Mouse (Mus musculus) heart, postnatal 25 days (tissue): ENCODE measurements around the gene 4932415D10Rik. TPM values are rescaled to one million over a fixed set of nuclear protein-coding genes. Genes with fewer than 3 reads are reported as not detected.
A peak's percentile ranks its signal among the peaks of the same experiment; 100 is the strongest.

Experiments used
- DNase-seq: peaks from one replicate; pipeline ENCODE4 v3.0.0; 2022; ENCODE audit warnings: low spot score
- intact Hi-C: fragments of 180-260 bp; cut with DNase I; formaldehyde crosslinking; loops from one replicate; pipeline ENCODE4 v1.15.1; 2025
- total RNA-seq, 2 experiments: library from RNA; stranded (reverse); gene quantifications; 2 replicates each; pipeline ENCODE4 v1.2.3; 2021

4932415D10Rik gene
- not detected for total RNA-seq

GRCm38 (mm10) chr10:82316482-82316881, at the start of gene 4932415D10Rik:
Gene 4932415D10Rik (minus strand): TSS chr10:82316582.
- no peak for DNase-seq
- intact Hi-C loops, result no loop called here

DNA sequence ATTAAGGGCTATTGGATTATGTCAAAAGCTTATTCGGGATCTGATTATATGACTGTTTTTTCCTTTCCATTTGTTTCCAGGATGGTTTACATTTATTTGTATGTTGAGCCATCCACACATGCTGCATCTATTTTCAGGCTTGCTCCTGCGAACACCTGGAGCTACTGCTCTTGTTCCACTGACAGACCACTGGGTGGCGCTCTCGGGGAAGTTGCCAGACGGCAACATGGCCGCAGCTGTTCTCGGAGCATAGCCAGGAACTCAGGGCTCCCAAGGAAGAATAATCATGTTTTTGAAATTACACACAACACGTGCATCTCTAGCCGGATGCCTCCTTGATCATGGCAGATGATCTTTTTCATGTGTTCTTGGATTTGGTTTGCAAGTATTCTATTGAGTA, 45.5 kb upstream of the 4932415D10Rik start:
- no peak for DNase-seq
- intact Hi-C loops, result no loop called here

DNA sequence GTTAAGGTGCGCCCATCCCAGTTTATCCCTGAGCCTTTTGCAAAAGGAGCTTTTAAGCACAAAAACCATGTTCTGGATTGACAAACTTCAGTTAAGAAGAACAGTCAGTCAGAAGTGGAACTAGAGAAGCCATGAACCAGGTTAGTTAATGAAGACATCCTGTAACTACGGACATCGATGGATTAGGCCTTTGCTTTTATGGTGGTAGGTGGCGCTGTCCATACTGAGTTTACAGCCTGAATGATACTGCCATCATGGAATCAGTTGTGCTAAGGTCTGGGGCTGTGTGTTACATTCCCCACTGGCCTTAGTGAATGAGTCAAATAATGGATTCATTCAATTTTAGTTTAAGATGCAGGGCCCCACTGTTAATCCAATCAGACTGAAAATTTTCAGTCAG, 39.0 kb upstream of the 4932415D10Rik start:
- no peak for DNase-seq
- intact Hi-C loops, result loop anchor here (10.0 kb wide), 1 partner anchor 711 kb away; the partner anchor contains the start of gene Gm10778

DNA sequence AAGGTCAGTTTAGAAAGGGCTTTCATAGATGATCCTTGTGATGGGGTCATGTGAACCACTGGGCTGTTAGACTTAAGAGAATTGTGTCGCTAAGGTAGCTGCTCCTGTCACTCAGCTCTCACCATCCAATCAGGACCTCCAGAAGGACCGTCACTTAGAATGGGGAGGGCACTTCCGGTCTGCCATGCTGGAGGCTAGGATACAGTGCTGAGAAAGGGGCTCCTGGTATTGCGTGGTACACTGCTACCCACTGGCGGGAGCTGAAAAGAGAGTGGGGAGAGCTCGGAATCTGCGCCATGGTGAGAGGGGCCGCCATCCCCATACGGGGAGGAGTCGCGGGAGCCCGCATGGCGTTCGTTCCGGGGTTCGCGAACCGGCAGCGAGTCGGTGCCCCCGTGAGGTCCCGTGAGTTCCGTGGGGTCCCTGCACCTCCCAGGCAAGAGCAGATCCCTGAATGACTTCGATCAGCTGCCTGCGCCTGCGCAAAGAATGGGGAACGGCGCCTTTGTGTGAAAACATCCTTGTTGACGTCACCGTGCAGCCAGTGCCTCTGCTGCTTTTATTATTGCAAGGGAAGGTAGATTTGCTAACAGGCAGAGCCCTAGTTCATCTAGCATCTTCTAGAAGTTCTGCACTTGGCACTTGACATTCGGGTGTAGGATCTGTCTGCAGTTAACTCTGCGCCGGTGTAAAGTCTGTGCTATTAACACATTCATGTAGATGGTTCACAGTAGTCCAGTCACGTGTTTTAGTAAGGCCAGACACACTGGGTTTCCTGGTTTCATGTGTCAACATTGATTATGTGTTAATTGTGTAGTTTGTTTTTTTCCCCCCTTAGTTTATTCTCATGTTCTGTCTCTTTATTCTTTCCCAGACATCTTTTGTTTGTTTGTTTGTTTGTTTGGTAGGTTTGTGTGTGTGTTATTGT, 38.0 kb upstream of the 4932415D10Rik start, which contains the start of gene Gm4924:
Gene Gm4924 (plus strand): TSS at position 173 of the 928 bp plus-strand sequence.
- peak; percentile 68 for DNase-seq
- intact Hi-C loops, result loop anchor here (10.0 kb wide), 1 partner anchor 710 kb away; the partner anchor contains the start of gene Gm10778

DNA sequence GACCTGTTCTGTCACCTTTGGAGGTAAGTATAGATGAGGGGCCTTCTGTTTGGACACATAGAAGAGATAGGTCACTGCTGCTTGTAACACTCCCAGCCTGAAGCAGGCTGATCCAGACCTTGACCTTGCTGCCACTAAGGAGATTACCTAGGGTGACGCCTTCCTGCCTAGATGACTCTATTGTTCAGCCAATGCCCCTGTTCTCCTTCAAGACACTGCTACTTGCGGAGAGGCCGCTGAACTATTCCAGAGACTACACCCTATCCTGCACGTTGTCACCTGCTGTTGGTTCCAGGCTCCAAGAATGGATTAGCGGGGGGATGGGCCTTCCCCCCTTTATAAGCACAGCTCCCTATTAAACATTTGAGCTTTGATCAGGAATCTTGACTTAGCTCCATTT, 13.4 kb upstream of the 4932415D10Rik start:
- DNase-seq, result no peak
- intact Hi-C loops, result no loop called here

DNA sequence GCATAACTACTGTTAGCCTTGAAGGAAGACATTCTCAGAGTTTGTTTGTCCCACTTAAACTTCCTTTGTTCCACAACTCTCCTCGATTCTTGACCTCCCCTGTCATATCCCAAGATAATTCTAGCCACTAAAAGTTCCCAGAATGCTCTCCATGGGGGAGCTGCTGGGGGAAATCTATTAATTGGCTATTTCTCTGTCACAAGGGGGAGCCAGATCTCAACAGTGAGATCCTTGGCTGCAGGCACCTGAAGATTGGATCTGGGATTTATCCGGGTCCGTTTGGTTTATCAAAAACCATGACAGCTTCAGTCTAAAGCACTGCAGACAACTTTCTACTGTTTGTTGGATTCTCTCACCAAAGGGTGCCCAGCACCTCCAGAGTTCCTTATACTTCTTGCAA, 3.8 kb upstream of the 4932415D10Rik start:
- no peak for DNase-seq
- intact Hi-C loops, result no loop called here

DNA sequence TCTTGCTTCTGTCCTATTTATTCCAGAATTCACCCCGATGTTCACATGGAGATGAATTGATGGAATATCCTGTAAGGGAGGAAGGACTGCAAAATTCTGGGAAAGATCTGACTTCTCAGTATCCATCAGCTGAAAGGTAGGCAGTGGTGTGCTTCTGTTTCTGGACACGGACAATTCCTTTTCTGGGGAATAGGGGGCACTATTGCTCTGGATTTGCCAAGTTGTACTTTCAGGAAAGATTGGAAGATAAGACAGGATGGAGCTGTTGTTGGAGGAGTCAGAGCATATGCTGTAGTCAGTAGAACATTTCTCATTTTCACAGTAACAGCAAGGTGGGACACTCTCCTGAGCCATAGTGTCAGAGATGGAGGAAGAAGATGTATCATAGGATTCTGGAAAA, 19.9 kb downstream of the 4932415D10Rik start:
- intact Hi-C loops, result no loop called here

GRCm38 (mm10) chr10:82257331-82257730, 59.1 kb downstream of the 4932415D10Rik start:
- DNase-seq, result no peak
- intact Hi-C loops, result no loop called here

More for the DNA sequence above, 19.9 kb downstream of the 4932415D10Rik start:
- no peak for DNase-seq

DNA sequence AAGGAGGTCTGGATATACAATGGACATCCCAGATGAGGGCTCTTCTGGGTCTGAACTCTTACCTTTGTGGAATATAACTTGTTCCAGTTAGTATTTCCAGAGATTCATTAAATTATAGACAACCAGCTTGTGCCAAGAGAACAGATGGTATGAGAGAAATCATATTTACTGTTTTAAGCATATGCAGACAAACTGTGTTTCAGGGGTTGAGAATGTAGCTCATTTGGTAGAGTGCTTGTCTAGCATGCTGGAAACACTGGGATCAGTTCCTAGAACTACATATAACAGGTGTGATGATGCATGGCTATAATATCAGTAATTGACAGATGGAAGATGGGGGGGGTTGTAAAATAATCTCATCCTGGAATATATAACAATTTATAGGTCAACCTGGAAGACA, 71.4 kb downstream of the 4932415D10Rik start:
- intact Hi-C loops, result no loop called here
- DNase-seq, result no peak

DNA sequence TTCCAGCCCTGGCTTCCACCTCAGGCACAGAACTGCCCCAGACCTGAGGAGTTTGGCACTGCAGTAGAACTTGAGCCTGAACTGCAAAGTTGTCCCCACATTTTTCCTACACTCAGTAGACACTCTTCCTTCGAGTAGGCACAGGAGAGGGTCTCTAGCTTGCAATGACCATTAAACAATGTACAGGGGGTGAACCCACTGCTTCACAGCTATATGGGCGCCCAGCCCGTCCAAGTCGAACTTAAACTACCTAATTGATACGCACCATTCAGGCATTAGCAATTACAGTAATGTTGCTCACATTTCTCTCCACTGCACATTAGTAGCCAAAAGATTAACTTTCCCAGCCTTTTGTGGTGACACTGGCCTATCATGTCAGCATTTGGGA, 75.0 kb downstream of the 4932415D10Rik start:
- intact Hi-C loops, result no loop called here

DNA sequence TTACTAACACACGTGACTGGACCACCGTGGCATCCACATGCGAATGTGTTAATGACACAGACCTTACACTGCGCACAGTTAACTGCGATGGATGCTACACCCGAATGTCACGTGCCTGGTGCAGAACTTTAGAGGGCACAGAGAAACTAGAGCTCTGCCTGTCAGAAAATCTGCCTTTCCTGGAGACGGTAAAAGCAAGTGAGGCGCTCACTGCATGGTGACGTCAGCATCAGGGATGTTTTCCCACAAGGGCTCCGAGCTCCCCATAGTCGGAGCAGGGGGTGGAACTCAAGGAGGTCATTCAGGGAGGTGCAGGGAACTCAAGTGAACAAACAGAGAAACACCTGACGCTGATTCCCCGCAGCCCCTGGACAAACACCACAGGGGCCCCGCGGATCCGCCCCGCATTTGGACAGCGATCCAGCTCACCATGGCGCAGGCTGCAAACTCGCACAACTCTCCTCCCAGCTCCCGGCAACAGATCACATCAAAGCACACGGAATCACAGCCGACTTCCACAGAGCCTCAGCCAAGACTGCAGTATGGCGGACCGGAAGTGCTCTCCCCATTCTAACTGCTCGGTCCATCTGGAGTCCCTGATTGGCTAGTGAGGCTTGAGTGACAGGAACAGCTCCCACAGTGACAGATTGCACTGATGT, 75.5 kb downstream of the 4932415D10Rik start, which contains the start of gene Zfp938:
Gene Zfp938 (minus strand): TSS at position 539 of the 659 bp plus-strand sequence.
- DNase-seq, result peak; percentile 71
- intact Hi-C loops, result no loop called here

More for the DNA sequence above, 75.0 kb downstream of the 4932415D10Rik start:
- DNase-seq, result no peak

Other genes with a start within 250 kb of the 4932415D10Rik start
- gene BC024063, start 233.2 kb downstream of the 4932415D10Rik start, total RNA-seq, result 1 to 10 TPM; 2.4 to 3.4 TPM
- gene AU041133, start 188.6 kb downstream of the 4932415D10Rik start, total RNA-seq, result 1 to 10 TPM; 2.7 to 3.2 TPM
- gene Zfp938, start 75.3 kb downstream of the 4932415D10Rik start, total RNA-seq, result 1 to 10 TPM; 5.7 to 6.1 TPM
- gene Gm4924, start 37.7 kb upstream of the 4932415D10Rik start, total RNA-seq, result 1 to 10 TPM; 1.9 to 2.1 TPM
- not detected for gene Gm1553, start 176.0 kb upstream of the 4932415D10Rik start, total RNA-seq